Mouse (Mus musculus) lung, postnatal 25 days (tissue): ENCODE results near the gene Caps2.
"Not testable (repeated sequence)": the region's sequence is repeated elsewhere in the genome, so short reads cannot be mapped to it uniquely, and the experiment has no call there.

Source experiments
- DNase-seq: peaks from one replicate; pipeline ENCODE4 v3.0.0; 2022; ENCODE audit warnings: low spot score

The Caps2 gene

DNA sequence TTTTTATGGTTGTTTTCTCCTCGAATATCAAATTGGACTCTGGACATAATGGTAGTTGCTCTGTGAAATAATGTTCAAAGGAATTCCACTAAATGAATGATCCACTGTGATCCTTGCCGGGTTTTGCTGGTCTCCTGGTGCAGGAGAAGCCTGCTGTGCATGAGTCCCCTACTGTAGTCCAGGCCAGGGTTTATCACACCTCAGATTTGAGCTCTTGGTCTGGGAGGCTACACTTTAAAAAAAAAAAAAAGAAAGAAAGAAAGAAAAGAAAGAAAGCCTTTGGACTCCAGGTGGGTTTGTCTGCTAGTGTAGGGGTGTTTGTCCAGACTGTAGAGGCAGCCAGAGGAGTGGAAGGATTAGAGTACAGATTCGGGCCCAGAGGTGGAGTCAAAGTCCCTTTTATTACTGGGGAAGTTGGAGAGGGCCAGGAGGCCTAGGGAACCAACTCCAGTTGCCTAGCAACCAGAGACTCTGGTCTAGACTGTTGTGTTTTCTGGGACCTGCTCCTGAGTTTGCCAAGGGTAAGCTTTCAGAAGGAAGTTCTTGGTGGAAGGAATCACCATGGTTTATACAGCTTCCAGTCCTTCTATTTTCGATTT is at the start of gene Caps2:
Gene Caps2 (plus strand): TSS at position 454 of the 599 bp plus-strand sequence.
- peak; percentile 10 for DNase-seq

DNA sequence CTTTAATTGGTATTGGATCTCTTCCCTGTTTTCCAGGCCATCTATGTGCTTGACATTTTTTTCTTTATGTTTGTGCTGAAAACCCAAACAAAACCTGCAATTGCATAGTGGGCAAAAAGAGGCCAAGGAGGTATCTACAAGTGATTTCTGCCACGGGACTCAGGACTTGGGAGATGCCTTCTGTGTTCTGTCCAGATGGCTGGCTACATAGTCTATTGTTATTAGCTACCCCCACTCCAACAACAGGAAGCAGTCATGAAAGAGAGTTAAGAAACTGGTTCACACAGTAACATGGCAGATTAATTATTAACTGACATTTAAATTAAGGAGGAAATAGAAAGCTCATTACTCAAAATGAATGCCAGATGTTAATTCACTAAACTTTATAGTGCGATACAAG is 38.3 kb upstream of the Caps2 start:
- DNase-seq = not testable (repeated sequence)

DNA sequence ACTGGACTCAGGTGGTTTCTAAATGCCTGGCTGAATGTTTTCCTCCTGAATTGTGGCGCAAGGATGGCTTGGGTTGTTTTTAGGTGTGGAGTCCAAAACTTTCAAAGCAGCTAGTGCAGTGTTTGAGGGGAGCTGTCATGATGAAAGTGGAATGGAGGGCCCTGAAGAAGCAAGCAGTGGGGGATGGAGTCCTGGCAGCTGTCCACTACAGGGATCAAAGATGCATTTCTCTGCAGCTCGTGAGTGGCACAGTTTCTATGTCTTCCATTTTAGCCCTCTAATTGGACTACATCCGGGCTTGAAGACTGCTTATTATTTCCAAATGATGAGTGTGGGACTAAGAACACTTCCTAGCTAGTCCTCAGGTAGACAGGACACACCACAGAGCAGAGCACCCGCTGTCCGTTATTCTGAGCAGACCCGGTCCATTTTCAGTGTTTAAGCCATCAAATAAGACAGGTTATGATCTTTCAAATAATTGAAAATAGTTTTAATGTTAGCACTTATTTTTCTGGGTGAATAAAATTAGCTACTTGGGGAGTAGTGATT is 35.7 kb upstream of the Caps2 start:
- not testable (repeated sequence) for DNase-seq

DNA sequence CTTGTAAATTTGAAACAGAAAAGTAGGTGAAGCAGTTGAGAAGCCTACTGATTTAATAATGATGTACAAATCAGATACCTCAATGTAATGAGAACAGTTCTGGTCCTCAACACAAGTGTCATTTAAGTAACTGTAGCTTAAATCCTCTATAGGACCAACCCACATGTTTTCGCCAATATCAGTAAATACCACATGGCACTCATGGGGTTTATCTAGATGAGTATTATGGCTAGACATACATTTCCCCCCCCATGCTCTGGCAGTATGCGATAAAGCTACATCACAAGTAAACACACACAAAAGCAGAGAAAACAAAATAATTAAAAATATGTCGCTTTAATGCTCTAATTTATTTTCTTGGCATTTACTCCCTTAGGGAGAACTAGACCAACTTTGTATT is 31.2 kb upstream of the Caps2 start:
- no peak for DNase-seq

DNA sequence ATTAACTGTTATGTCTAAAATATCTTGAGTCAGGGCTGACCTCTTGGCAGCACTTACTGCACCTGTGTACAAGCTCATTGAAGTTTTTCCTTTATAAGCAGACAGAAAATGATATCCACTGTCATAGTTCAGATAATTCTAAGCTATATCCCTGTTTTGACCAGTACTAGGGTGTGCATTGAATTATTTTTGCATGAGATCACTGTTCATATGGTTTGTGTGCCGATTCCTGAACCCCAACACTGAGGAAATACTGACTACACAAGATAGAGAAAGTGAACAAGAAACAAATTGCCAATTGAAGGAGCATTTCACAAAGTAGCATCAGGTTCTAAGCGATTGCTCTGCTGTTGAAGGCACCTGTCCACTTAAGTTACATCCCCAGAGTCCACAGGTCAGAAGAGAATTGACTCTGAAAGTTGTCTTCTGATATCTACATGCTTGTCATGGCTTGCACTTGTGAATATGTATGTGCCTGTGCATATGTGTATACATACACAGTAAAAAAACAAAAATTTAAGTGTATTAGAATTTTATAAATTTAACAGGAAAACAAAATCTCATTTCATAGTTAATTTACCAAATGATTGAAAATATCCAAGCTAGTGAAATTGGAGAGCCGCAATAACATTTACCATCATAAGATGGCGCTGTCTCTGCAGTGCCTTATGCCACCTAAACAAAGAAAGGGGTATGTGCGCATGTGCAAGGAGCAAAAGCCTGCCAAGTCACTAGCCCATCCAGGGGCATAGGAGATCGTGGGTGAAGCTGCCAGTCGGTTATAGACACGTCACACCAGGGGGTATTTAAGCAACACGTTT is 25.2 kb upstream of the Caps2 start:
- DNase-seq = peak; percentile 6

DNA sequence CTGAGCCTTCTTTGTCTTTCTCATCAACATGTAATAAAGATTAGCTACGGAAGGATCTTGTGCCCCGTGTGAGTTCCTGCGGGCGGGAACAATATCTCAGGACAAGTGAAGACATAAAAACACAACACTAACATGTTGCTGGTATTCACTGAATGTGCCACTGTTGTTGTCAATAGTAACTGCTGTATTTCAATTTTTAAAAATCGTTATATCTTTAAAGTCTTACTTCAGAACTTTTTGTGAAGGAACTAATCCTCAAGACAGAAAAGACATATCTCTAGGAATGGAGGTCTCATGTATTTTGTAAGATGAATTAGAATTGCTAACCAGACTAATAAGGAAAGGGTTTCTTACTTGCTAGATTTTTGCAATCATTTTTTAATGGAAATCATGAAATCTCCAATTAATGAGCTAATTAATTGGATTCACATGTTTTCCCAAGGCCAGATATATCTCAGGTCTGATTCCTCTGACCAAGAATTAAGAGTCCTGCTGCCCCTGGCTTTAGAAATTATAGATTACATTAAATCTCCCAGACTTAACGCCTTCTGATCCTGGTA is 24.5 kb upstream of the Caps2 start:
- no peak for DNase-seq

DNA sequence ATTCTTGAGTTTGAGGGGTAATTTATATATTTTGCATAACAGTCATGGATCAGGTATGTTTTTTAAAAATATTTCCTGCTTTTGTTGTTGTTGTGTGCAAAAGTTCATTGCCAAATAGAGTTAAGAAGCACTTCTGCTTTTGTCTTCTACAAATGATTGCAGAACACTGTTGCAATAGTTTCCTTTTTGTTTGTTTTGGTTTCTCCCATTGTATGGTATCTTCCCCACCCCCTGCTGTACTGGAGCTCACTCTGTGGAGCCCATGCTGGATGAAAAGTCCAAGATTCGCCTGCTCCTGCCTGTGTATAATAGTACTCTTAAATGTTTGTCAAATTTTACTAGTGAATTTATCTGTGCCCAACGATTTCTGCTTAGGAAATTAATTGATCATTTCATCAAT is 23.6 kb upstream of the Caps2 start:
- DNase-seq = peak; percentile 22

DNA sequence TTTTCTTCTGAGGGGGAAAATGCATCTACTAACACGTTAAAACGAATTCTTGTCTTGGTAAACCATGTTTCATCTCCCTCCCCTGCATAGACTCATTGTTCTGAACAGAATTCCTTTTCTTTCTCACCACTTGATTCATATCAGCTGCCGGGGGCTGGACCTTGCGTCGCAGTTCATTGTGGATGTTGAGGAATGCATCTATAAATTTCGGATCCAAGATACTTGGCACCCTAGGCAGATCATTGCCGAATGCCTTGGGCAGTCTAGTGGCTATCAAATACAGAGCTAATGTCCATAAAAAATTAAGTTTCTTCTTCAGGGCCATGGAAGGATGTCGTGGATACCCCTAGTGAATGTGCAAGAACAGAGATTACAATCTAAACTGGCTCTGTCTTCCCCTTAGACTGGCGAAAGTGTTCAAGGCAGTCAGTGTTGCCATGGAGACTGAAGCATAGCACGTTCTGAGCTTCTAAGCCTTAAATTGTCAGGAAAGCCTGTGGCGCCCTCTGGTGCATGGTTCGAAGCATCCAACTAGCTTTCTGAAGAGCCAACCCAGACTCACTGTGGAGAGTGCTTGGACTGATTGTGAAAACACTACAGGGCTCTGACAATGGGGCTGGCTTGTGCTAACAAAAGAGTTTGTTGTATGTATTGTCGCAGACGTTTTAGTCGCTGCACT is 3.4 kb upstream of the Caps2 start, which contains the start of gene Glipr1l3:
Gene Glipr1l3 (minus strand): TSS at position 446 of the 679 bp plus-strand sequence.
- DNase-seq = peak; percentile 75

DNA sequence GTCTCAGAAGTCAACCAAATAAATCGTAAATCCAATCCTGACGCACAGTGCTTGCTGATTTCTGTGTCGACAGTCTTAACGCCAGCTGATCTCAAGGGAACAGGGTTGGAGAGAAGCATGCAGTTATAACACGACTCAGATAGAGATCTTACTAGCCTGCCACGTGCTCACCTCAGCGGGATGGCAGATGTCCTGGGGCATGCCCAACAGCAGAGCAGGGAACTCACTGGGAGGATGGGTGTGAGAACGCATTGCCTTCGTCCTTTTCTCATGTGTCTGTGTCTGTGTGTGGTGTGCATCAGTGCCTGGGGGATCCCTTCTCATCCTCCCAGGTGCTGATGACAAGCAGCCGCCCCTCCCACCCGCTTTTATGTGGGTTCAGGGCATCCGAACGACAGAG is 13.6 kb downstream of the Caps2 start:
- DNase-seq = not testable (repeated sequence)

DNA sequence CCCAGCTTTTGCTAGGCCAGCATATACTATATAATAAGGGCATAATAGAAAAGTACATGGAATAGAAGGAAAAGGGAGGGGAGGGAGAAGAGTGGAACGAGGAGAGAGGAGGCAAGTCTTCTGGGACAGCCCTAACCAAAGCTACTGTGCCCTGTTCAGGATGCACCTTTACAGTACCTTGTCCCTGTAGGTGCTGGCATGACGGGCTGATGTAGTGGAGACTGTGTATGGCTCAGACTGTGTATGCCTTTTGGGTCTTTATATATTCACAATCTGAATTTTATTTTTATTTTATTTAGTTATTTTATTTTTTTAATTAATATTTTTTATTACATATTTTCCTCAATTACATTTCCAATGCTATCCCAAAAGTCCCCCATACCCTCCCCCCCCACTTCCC is 30.5 kb downstream of the Caps2 start:
- DNase-seq = not testable (repeated sequence)

DNA sequence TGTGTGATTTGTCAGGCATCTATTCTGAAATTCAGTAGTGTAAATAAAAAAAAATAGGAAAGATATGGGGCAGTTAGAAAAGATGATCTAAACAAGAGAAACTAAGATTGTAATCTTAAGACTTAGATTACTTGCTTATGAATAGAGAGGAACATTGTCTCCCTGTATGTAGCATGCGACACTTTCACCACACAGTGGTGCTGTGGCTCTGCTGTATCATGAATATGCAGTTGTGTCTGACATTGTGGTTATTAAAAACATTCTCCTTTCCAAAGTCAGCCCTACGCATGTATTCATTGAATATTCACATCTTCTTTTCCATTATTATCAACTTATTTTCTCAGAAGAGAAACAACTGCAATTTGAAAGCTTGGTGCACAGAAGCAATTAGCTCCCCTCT is 40.0 kb downstream of the Caps2 start:
- no peak for DNase-seq

DNA sequence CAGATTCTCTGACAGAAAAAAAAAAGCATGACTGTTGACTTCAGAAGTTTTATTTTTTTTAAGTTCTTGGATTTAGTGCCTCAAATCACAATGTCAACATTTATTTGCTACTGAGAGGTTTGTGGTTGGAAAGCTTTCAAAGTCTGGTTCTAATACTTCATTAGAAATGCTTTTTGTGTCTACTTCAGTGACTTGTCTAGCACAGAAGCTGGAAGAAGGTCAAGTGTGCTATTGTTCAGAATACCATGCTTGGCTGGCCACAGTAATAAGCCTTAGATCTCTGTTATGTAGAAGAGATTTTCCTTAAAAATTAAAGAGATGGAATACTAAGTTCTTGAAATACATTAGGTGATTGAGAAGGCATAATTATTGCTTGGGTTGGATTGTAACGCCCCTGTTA is 63.7 kb downstream of the Caps2 start:
- DNase-seq = no peak

DNA sequence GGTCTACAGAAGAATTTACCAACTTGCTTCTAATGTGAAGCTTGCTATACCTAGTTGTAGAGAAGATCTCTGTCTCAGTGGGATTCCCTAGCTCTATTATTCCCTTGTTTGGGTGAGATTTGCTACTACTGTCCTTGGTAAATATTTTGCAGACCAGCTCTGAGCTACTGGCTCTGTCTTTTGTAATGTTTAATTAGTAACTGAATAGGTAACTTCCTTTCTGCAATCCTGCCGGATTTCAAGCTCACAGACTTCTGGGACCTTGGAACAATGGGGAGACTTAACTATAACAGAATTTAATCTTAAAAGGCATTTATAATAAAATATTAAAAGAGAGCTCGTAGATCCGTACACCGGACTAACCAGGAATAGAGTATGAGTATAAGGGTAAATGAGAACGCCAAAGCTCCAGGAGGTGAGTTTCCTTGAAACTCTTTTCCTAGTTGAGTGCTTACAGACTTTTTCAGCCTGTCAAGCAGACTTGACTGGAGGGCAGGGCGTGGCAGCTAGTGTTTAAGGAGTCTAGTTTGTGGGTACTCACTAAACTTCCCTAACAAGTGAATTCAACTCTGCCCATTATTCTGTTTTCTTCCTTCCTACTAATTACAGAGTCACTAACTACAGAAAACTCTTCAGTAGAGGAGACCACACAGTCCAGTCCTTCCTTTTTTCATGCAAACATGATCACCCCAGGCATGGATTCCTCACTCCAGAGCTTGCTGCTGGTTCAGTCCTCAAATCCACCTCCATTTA is 65.8 kb downstream of the Caps2 start:
- peak; percentile 15 for DNase-seq

DNA sequence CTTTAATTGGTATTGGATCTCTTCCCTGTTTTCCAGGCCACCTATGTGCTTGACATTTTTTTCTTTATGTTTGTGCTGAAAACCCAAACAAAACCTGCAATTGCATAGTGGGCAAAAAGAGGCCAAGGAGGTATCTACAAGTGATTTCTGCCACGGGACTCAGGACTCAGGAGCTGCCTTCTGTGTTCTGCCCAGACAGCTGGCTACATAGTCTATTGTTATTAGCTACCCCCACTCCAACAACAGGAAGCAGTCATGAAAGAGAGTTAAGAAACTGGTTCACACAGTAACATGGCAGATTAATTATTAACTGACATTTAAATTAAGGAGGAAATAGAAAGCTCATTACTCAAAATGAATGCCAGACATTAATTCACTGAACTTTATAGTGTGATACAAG is 69.3 kb downstream of the Caps2 start:
- not testable (repeated sequence) for DNase-seq

DNA sequence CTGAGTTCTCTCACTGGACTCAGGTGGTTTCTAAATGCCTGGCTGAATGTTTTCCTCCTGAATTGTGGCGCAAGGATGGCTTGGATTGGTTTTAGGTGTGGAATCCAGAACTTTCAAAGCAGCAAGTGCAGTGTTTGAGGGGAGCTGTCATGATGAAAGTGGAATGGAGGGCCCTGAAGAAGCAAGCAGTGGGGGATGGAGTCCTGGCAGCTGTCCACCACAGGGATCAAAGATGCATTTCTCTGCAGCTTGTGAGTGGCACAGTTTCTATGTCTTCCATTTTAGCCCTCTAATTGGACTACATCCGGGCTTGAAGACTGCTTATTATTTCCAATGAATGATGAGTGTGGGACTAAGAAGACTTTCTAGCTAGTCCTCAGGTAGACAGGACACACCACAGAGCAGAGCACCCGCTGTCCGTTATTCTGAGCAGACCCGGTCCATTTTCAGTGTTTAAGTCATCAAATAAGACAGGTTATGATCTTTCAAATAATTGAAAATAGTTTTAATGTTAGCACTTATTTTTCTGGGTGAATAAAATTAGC is 72.0 kb downstream of the Caps2 start:
- DNase-seq = not testable (repeated sequence)

DNA sequence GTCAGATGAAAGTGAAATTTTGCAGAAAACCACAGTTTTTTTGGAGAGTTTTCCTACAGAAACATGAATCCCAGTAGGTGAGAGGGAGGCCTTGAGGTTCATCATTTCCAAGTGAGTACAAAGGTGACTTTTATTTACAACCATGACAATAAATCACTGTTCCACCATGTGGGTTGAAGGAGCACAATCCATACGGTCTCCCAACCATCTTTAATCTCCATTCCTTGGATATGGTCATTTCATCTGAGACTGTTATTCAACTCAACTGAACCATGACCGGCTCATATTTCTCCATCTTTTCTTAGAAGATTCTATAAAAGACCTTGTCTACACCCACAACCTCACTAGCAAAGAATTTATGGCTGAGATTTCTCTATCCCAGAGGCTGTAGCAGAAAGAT is 84.9 kb downstream of the Caps2 start:
- no peak for DNase-seq

DNA sequence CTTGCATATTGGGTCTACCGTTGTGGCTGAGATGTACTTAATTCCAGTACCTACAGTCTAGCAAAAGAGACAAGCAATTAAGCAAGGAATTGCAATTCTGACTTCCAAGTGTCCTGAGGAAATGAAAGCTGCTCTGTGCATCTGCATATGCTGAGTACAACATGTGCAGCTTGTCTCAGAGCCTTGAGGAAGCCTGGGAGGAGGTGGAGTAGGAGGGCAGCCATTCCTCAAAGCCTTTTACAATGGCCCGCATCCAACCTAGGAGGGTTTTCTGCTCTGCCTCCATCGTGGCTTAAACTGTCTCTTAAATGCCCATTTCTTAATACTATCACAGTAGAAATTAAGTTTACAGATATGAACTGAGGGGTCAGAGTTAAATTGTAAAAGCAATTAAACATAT is 100.0 kb downstream of the Caps2 start:
- no peak for DNase-seq
